Mouse (Mus musculus): ENCODE measurements at regions not wholly inside any gene's neighbourhood (a gene's known extent, or its start where the extent isn't known, plus 50 kb on each side); places are given as distances from the start of the nearest gene placed in this dataset.

GRCm38 (mm10) chr1:112638342-112638741 lies 773.6 kb upstream of the Dsel start:
- no peak for TF ChIP-seq CTCF (IDR thresholded peaks at IDR 0.05; ENCODE audit: low read depth)
- WGBS, result 79% methylated on average over 3 of the region's 3 CpGs

More at GRCm38 (mm10) chr1:112638342-112638741, 773.6 kb upstream of the Dsel start:
- Histone ChIP-seq H3K27ac (no peak overlapping the region), H3K4me3 (replicated peaks; ENCODE audit: low read depth, low read length) (no peak overlapping the region), H3K4me1 (replicated peaks; ENCODE audit: insufficient read depth, low read length) (no peaks in the 10 kb centered on the region), H3K9me3 (replicated peaks; ENCODE audit: low read length) (no peaks in the 10 kb centered on the region), H3K9ac (ENCODE audit: low read depth, low read length) (no peak overlapping the region), H3K27me3 (ENCODE audit: insufficient read depth, low read length) (no peaks in the 10 kb centered on the region), H3K4me2 (ENCODE audit: low read length) (no peak overlapping the region), H3K36me3 (ENCODE audit: insufficient read depth, low read length) (no peaks in the 10 kb centered on the region)
- no peak for DNase-seq (ENCODE audit: low spot score)
- no peak for ATAC-seq (replicated peaks; ENCODE audit: low FRiP score, low read depth)

Data from kidney, postnatal 0 days (tissue).